Mouse (Mus musculus) brain, embryonic 14.5 days (tissue): ENCODE data around the gene Msi2.

ENCODE experiments used
- CTCF ChIP-seq: fragments of 200-500 bp; IDR thresholded peaks from 2 replicates; pipeline ENCODE4 v1.5.1; 2012; ENCODE audit warnings: inconsistent platforms, mild to moderate bottlenecking, moderate library complexity, borderline replicate concordance; ENCODE audit not compliant: insufficient read depth, insufficient read length; ENCODE audit errors: extremely low read depth
- POLR2A ChIP-seq: fragments of 200-500 bp; IDR thresholded peaks from 2 replicates; pipeline ENCODE4 v1.6.1; 2012; ENCODE audit warnings: mild to moderate bottlenecking, inconsistent platforms, borderline replicate concordance; ENCODE audit not compliant: poor library complexity, insufficient read depth, insufficient read length, severe bottlenecking; ENCODE audit errors: extremely low read depth

DNA sequence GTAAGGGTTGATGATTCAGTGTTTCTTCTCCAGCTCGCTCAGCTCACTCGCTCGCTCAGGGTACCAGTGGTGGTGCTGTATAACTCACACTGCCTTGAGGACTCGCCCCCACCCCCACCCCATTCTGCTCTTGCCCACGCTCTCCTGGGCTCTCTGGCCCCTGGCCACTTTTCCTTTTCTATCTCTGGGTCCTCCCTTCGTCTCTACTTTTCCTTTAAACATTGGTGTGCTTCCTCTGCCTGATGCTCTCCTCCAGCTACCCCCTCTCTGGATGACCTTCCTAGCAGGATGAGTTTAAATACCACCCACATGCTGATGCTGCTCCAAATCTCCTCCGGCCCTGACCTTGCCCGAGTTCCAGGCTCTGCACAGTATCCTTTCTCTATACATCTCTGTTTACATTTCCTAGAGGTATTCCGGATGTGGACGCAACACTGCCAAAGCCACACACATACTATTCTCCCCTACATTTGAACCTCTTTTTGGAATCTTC is 2.9 kb upstream of the Msi2 start:
- TF ChIP-seq POLR2A (no peak), CTCF (no peak)
